Mouse (Mus musculus) adipocyte (in vitro differentiated cells): ENCODE measurements at regions not wholly inside any gene's neighbourhood (a gene's known extent, or its start where the extent isn't known, plus 50 kb on each side); places are given as distances from the start of the nearest gene placed in this dataset.
"Not testable (repeated sequence)": the region's sequence is repeated elsewhere in the genome, so short reads cannot be mapped to it uniquely, and the experiment has no call there.

Experiments used
- DNase-seq: peaks from one replicate; pipeline ENCODE4 v3.0.0-alpha.2; 2016; ENCODE audit warnings: low spot score

GRCm38 (mm10) chr14:92622953-92623352, 1267.5 kb downstream of the Pcdh9 start:
- DNase-seq, result no peak

GRCm38 (mm10) chr14:92615605-92616004, 1274.9 kb downstream of the Pcdh9 start:
- no peak for DNase-seq

GRCm38 (mm10) chr14:92593724-92594123, 1296.8 kb downstream of the Pcdh9 start:
- DNase-seq, result no peak

- no peak for DNase-seq
Measured at GRCm38 (mm10) chr14:92591592-92592198, 1298.8 kb downstream of the Pcdh9 start.

- DNase-seq, result not testable (repeated sequence)
Measured at GRCm38 (mm10) chr14:92588236-92588635, 1302.2 kb downstream of the Pcdh9 start.

- peak; percentile 8 for DNase-seq
Measured at GRCm38 (mm10) chr14:92566986-92567385, 1323.5 kb downstream of the Pcdh9 start.
